Mouse (Mus musculus) hindbrain, embryonic 11.5 days (tissue): Measurements from ENCODE around the gene Olfr462. TPM values are rescaled to one million over a fixed set of nuclear protein-coding genes. Genes with fewer than 3 reads are reported as not detected.

Experiments used
- ATAC-seq: fragments of 200-750 bp; cut with Nextera tagmentation; 2 replicates; pipeline ENCODE4 v1.8.0; 2017; ENCODE audit warnings: mild to moderate bottlenecking, moderate TSS enrichment, moderate library complexity; ENCODE audit not compliant: low FRiP score
- DNase-seq: peaks from one replicate; pipeline ENCODE4 v3.0.0-alpha.2; 2015; ENCODE audit warnings: low spot score
- H3K27ac ChIP-seq: fragments of 300-500 bp; sonication (generic); 2 replicates; pipeline ENCODE4 v1.5.1; 2014; ENCODE audit warnings: mild to moderate bottlenecking, low read depth, low read length
- H3K27me3 ChIP-seq: fragments of 300-500 bp; sonication (generic); 2 replicates; pipeline ENCODE4 v1.6.1; 2014; ENCODE audit warnings: mild to moderate bottlenecking, low read length, moderate library complexity, mixed read lengths; ENCODE audit not compliant: control insufficient read depth, insufficient read depth
- H3K36me3 ChIP-seq: fragments of 300-500 bp; sonication (generic); 2 replicates; pipeline ENCODE4 v1.6.1; 2014; ENCODE audit warnings: mild to moderate bottlenecking, low read length, moderate library complexity, mixed read lengths; ENCODE audit not compliant: control insufficient read depth, insufficient read depth
- H3K4me1 ChIP-seq: fragments of 300-500 bp; sonication (generic); replicated peaks from 2 replicates; pipeline ENCODE4 v1.6.1; 2014; ENCODE audit warnings: low read length, mixed read lengths; ENCODE audit not compliant: control insufficient read depth, insufficient read depth
- H3K4me2 ChIP-seq: fragments of 300-500 bp; sonication (generic); replicated peaks from 2 replicates; pipeline ENCODE4 v1.6.1; 2014; ENCODE audit warnings: mild to moderate bottlenecking, low read depth, low read length
- H3K4me3 ChIP-seq: fragments of 300-500 bp; sonication (generic); 2 replicates; pipeline ENCODE4 v1.5.1; 2014; ENCODE audit warnings: low read depth, low read length
- H3K9ac ChIP-seq: fragments of 300-500 bp; sonication (generic); 2 replicates; pipeline ENCODE4 v1.6.1; 2014; ENCODE audit warnings: low read depth, low read length
- H3K9me3 ChIP-seq: fragments of 300-500 bp; sonication (generic); 2 replicates; pipeline ENCODE4 v1.6.1; 2016; ENCODE audit warnings: low read length; ENCODE audit not compliant: control insufficient read depth
- WGBS: fragments of 180-500 bp; shearing (Covaris S2); extraction: QIAGEN DNeasy Blood & Tissue Kit; methylation state at CpG from one replicate; pipeline ENCODE4 v1.1.7; 2014; 5-methylcytosine and 5-hydroxymethylcytosine counted together
- polyA plus RNA-seq: library from polyadenylated mRNA; unstranded; fragments of >200 nt; fragmentation: Nextera tagmentation; extraction: Ambion mirVana; gene quantifications from 2 replicates; pipeline ENCODE4 v1.2.1, GENCODE M21; 2014

Gene Olfr462
- polyA plus RNA-seq, 1 experiment from 2014 or later = not detected

GRCm38 (mm10) chr11:87860426-87860825, 31.6 kb downstream of the Olfr462 start:
- no peaks in the 10 kb centered on the region for H3K4me1 ChIP-seq
- no peaks in the 10 kb centered on the region; the same call in 1 of the 2 replicates for H3K36me3 ChIP-seq
- no peaks in the 10 kb centered on the region for H3K27me3 ChIP-seq
- H3K9me3 ChIP-seq = no peaks in the 10 kb centered on the region
- no peak overlapping the region for H3K9ac ChIP-seq
- DNase-seq = no peak
- no peak overlapping the region for H3K27ac ChIP-seq
- no peak for ATAC-seq
- 71% methylated on average over 9 of the region's 9 CpGs for WGBS
- H3K4me2 ChIP-seq = no peak overlapping the region
- H3K4me3 ChIP-seq = no peak overlapping the region

GRCm38 (mm10) chr11:87859273-87859672, 32.8 kb downstream of the Olfr462 start:
- DNase-seq = no peak
- no peaks in the 10 kb centered on the region; the same call in 1 of the 2 replicates for H3K36me3 ChIP-seq
- H3K4me1 ChIP-seq = no peaks in the 10 kb centered on the region
- H3K9ac ChIP-seq = no peak overlapping the region
- H3K4me2 ChIP-seq = no peak overlapping the region
- no peaks in the 10 kb centered on the region for H3K9me3 ChIP-seq
- no peak overlapping the region for H3K4me3 ChIP-seq
- no peak for ATAC-seq
- WGBS = 94% methylated on average over 11 of the region's 11 CpGs
- H3K27ac ChIP-seq = no peak overlapping the region
- no peaks in the 10 kb centered on the region for H3K27me3 ChIP-seq

- 90% methylated on average over 7 of the region's 7 CpGs for WGBS
- H3K4me3 ChIP-seq = no peak overlapping the region
- no peak overlapping the region for H3K27ac ChIP-seq
- ATAC-seq (no peak), DNase-seq (no peak)
- no peak overlapping the region for H3K9ac ChIP-seq
- no peaks in the 10 kb centered on the region for H3K9me3 ChIP-seq
- H3K4me2 ChIP-seq = no peak overlapping the region
- H3K27me3 ChIP-seq = no peaks in the 10 kb centered on the region
- no peaks in the 10 kb centered on the region for H3K4me1 ChIP-seq
- no peaks in the 10 kb centered on the region; the same call in 1 of the 2 replicates for H3K36me3 ChIP-seq
Measured at GRCm38 (mm10) chr11:87854550-87854949, 37.5 kb downstream of the Olfr462 start.

GRCm38 (mm10) chr11:87853597-87853954, 38.5 kb downstream of the Olfr462 start:
- Histone ChIP-seq H3K9me3 (no peaks in the 10 kb centered on the region), H3K36me3 (no peaks in the 10 kb centered on the region; the same call in 1 of the 2 replicates), H3K9ac (peak overlapping the region; percentile 70), H3K27ac (peak overlapping the region; percentile 39; the same call in 1 of the 2 replicates), H3K4me3 (peak overlapping the region; percentile 57), H3K4me1 (no peaks in the 10 kb centered on the region), H3K4me2 (peak overlapping the region; percentile 62), H3K27me3 (no peaks in the 10 kb centered on the region)
- ATAC-seq (peak; percentile 25; the same call in 1 of the 2 replicates), DNase-seq (no peak)
- 39% methylated on average over 8 of the region's 8 CpGs for WGBS

- Histone ChIP-seq H3K4me2 (peak within 1 kb of the TSS; percentile 62), H3K27ac (peak within 1 kb of the TSS; percentile 39; the same call in 1 of the 2 replicates), H3K4me3 (peak within 1 kb of the TSS; percentile 57), H3K4me1 (no peaks in the 10 kb centered on the region), H3K36me3 (no peaks in the 10 kb centered on the region; the same call in 1 of the 2 replicates), H3K9ac (peak within 1 kb of the TSS; percentile 70), H3K9me3 (no peaks in the 10 kb centered on the region), H3K27me3 (no peaks in the 10 kb centered on the region)
- WGBS = 6% methylated on average over 40 of the region's 40 CpGs
- DNase-seq (peak; percentile 98), ATAC-seq (peak; percentile 91)
Measured at GRCm38 (mm10) chr11:87852690-87853596, 39.1 kb downstream of the Olfr462 start, which contains the start of gene Mks1. Mks1 (plus strand) TSS chr11:87853215.

- Histone ChIP-seq H3K27ac (no peak overlapping the region), H3K9ac (no peak overlapping the region), H3K27me3 (no peaks in the 10 kb centered on the region), H3K9me3 (no peaks in the 10 kb centered on the region), H3K4me2 (no peak overlapping the region), H3K36me3 (no peaks in the 10 kb centered on the region), H3K4me3 (no peak overlapping the region), H3K4me1 (no peaks in the 10 kb centered on the region)
- ATAC-seq (no peak; the same call in 1 of the 2 replicates), DNase-seq (peak; percentile 28)
- WGBS = 66% methylated on average over 6 of the region's 6 CpGs
Measured at GRCm38 (mm10) chr11:87847884-87848283, 44.2 kb downstream of the Olfr462 start.

GRCm38 (mm10) chr11:87846968-87847600, 45.0 kb downstream of the Olfr462 start:
- WGBS = 82% methylated on average over 12 of the region's 12 CpGs
- no peak overlapping the region for H3K4me3 ChIP-seq

GRCm38 (mm10) chr11:87841436-87841835, 50.6 kb downstream of the Olfr462 start:
- Histone ChIP-seq H3K9ac (no peak overlapping the region), H3K4me3 (no peak overlapping the region), H3K4me1 (no peaks in the 10 kb centered on the region), H3K36me3 (no peaks in the 10 kb centered on the region), H3K27me3 (no peaks in the 10 kb centered on the region), H3K27ac (no peak overlapping the region), H3K9me3 (no peaks in the 10 kb centered on the region), H3K4me2 (no peak overlapping the region)
- 87% methylated on average over 3 of the region's 3 CpGs for WGBS
- DNase-seq (no peak), ATAC-seq (no peak)

More at GRCm38 (mm10) chr11:87846968-87847600, 45.0 kb downstream of the Olfr462 start:
- Histone ChIP-seq H3K9ac (no peak overlapping the region), H3K27ac (no peak overlapping the region), H3K9me3 (no peaks in the 10 kb centered on the region), H3K4me2 (no peak overlapping the region), H3K27me3 (no peaks in the 10 kb centered on the region), H3K36me3 (no peaks in the 10 kb centered on the region), H3K4me1 (no peaks in the 10 kb centered on the region)
- ATAC-seq = no peak
- no peak for DNase-seq
